Mouse (Mus musculus) heart, postnatal 0 days (tissue): ENCODE measurements around the gene Lmnb2.

Source experiments
- CTCF ChIP-seq: IDR thresholded peaks from 2 replicates; pipeline ENCODE4 v1.5.1; 2016; ENCODE audit warnings: antibody characterized with exemption, control low read depth, low read depth
- EP300 ChIP-seq: IDR thresholded peaks from 2 replicates; pipeline ENCODE4 v1.6.1; 2016; ENCODE audit warnings: antibody characterized with exemption, low read depth

DNA sequence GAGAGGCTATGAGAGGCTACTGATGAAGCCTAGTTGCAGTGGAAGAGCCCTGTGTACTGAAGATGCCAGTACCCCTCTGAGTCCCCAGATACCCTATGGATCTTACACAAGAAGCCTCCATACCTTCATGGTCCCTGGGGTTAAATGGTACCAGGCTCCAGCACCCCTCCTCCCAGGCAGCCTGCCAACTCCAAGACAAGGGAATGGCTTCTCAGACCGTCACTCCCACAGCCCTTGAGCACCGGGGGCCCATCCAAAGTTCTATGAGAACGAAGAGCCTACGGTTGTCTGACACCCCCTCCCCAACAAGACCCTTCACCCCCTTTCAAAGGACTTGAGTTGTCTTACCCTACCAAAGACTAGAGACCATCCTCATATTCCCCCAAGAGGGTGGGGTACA, 2.3 kb downstream of the Lmnb2 start:
- TF ChIP-seq CTCF (no peak), EP300 (no peak)
